Mouse (Mus musculus): Measurements from ENCODE around the gene Celf2. TPM values are rescaled to one million over a fixed set of nuclear protein-coding genes. Genes with fewer than 3 reads are reported as not detected.
A peak's percentile ranks its signal among the peaks of the same experiment; 100 is the strongest.

Celf2 gene
- polyA plus RNA-seq, 1 experiment from 2014 or later: 25.2 TPM

DNA sequence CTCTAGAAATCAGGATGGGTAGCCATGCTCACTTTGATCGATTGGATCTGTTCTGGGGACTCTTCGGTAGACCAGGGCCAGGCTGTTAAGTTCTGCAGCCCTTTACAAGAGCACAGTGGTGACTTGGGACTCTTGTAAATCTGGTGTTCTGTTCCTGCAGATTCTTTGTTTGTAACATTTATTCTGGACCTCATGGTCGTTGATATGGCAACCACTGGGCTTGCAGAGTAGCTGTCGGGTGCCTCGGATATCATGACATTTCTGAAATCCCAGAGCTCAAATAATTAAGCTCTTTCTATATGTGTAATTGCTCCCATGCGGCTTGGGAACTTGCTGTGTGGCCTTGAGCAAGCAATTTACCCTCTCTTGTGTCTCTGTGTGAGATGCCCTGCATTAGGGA is 525.5 kb downstream of the Celf2 start:
- DNase-seq (ENCODE audit: low read depth, low spot score) (no peak), ATAC-seq (no peak)
- ChIA-PET POLR2A (interaction anchor here (0.6 kb wide), 1 partner anchor 299 kb away, joined by 3 read pairs; no protein-coding TSS in a partner anchor), CTCF (interaction anchor here (0.6 to 1.4 kb wide), 3 partner anchors 28 to 178 kb away, joined by 3 to 4 read pairs (median 3); no protein-coding TSS in a partner anchor)
- in situ Hi-C loops (cut with MboI; ENCODE audit: low pct_unique_long_range_greater_than_20kb): no loop called here
- no peak for TF ChIP-seq CTCF (IDR thresholded peaks at IDR 0.05)
- H3K27me3 ChIP-seq: no peaks in the 10 kb centered on the region

DNA sequence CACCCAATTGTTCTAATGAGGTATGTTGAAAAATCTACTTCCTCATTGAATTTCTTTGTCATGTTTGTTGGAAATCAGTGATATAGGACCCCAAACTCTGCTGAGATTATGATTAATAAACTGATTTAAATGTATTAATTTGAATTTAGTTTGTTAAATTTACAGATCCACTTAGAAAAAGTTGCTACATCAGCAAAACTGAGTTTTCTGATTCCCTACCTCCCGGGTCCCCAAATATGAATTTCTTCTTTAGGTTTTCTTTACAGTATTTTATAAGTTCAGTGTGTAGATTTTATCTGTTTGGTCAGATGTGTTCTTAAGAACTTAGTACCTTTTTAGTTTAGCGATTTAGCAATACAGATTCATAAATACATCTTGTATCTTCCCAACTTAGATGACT is 533.1 kb downstream of the Celf2 start:
- H3K27me3 ChIP-seq: no peaks in the 10 kb centered on the region
- TF ChIP-seq CTCF (IDR thresholded peaks at IDR 0.05): no peak
- in situ Hi-C loops (cut with MboI; ENCODE audit: low pct_unique_long_range_greater_than_20kb): no loop called here
- no peak for ATAC-seq
- POLR2A ChIA-PET: no interaction called here
- no peak for DNase-seq (ENCODE audit: low read depth, low spot score)
- CTCF ChIA-PET: no interaction called here

DNA sequence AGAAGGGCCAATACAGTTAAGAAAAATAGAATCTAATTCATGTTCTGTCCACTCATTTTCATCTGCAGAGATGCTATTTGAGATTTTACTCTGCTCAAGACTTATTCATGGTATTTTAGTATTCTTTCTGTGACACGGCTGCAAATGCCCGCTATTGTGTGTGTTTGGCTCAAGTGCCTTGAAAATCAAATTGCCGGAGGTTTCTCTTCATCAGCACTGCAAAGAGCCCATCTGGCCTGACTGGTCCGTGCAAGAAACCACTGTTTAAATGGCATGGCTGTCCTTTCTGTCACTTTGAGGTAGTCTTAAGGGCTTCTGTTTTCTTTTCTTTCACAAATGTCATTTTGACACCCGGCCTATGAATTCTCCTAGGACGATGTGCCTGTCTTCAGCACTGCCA is 540.1 kb downstream of the Celf2 start:
- no peak for TF ChIP-seq CTCF (IDR thresholded peaks at IDR 0.05)
- no peak for DNase-seq (ENCODE audit: low read depth, low spot score)
- ChIA-PET CTCF (no interaction called here), POLR2A (interaction anchor here (0.8 kb wide), 1 partner anchor 67 kb away, joined by 3 read pairs; no protein-coding TSS in a partner anchor)
- ATAC-seq: no peak
- in situ Hi-C loops (cut with MboI; ENCODE audit: low pct_unique_long_range_greater_than_20kb): no loop called here
- H3K27me3 ChIP-seq: no peaks in the 10 kb centered on the region

DNA sequence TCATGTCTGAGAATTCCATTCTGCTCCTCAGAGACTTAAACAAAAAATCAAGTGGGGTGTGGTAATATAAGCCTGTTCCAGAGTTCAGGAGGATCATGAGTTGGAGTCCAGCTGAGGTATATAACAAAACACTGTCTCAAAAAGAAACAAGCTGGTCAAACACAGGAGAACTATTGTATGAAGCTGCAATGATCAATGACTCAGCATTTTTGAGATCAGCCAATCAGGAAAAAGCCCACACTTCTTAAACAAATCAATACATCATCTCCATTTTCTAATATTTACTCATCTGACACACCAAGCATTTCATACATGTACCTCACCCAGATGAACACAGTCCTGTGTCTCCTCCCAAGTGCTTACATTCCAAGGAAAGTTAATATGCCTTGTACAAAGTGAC is 544.1 kb downstream of the Celf2 start:
- H3K27me3 ChIP-seq: no peaks in the 10 kb centered on the region
- POLR2A ChIA-PET: interaction anchor here (0.6 kb wide), 1 partner anchor 48 kb away, joined by 3 read pairs; no protein-coding TSS in a partner anchor
- in situ Hi-C loops (cut with MboI; ENCODE audit: low pct_unique_long_range_greater_than_20kb): no loop called here
- DNase-seq (ENCODE audit: low read depth, low spot score) (no peak), ATAC-seq (no peak)
- CTCF ChIA-PET: no interaction called here
- TF ChIP-seq CTCF (IDR thresholded peaks at IDR 0.05): no peak

DNA sequence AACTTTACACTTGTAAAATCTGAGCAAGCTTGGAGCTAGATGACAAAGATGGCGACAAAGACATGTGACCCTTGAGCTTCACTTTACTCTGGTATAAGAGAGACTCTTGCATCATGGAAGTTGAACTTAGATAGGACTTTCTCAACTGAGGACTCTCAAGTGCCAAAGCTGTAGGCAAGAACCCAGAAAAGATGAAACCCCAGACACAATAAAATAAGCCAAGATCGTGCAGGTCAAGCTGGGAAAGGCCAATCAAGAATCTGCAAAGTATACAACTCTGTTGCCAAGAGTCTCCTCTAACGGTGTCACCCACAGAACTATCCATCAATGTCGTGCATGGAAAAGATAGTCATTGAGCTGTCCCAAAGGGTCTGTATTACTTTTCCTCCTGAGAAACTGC is 558.7 kb downstream of the Celf2 start:
- ChIA-PET POLR2A (no interaction called here), CTCF (interaction anchor here (1.0 kb wide), 1 partner anchor 24 kb away, joined by 4 read pairs; no protein-coding TSS in a partner anchor)
- in situ Hi-C loops (cut with MboI; ENCODE audit: low pct_unique_long_range_greater_than_20kb): no loop called here
- no peaks in the 10 kb centered on the region for H3K27me3 ChIP-seq
- ATAC-seq (no peak), DNase-seq (ENCODE audit: low read depth, low spot score) (no peak)
- no peak for TF ChIP-seq CTCF (IDR thresholded peaks at IDR 0.05)

DNA sequence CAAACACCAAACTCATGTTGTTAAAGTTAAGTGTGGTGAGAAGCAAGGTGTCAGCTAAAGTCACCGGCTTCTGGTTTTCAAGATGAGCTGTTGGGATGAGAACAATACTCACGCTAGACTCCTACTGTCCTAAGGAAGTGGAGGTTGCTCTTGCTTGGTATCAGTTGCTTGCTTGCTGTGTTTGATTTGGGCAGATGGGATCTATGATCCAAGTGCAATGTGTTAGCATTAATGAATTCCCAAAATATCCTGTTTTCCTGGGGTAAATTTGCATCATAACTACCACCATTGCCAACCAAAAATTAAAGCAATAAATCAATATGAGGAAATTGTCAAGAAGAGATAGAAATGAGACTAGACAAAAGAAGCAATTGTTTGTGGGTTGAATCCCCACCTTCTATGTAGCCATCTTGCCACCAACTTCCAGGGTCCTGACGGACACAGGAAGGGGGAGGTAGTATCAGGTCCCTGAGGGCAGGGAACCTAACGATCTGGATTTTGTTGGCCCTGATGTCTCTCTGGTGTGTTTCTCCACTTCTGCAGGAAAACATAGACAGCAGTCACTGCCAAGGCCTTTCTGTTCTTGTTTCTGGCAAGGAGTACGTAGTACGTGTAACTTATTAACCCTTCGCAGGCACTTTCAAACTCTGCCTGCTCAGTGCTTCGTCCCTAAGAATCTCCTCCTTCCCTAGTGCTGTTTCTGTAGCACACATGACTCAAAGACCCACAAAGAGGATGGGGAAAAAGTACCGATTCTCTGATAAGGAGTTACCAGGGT is 563.5 kb downstream of the Celf2 start:
- no peak for ATAC-seq
- H3K27me3 ChIP-seq: no peaks in the 10 kb centered on the region
- POLR2A ChIA-PET: no interaction called here
- no peak for DNase-seq (ENCODE audit: low read depth, low spot score)
- TF ChIP-seq CTCF (IDR thresholded peaks at IDR 0.05): no peak
- in situ Hi-C loops (cut with MboI; ENCODE audit: low pct_unique_long_range_greater_than_20kb): no loop called here
- CTCF ChIA-PET: no interaction called here

DNA sequence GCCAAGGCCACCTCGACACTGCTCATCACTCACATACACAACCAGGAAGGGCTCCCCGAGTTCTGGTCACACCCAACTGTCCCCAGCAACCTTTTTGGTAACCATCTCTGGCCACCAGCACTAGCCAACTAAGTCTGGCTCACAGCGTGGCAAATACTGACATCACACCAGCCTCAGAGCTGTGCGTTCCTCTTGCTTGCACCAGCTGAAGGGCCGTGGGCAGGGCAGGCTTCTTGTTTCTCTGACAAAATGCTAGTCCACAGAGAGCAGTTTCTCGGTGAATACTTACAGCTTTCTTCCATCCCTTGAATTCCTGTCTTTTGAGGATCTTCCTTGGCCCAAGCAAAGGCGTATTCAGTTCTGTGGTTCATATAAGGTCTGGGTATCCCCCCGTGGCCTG is 565.7 kb downstream of the Celf2 start:
- DNase-seq (ENCODE audit: low read depth, low spot score) (no peak), ATAC-seq (no peak)
- ChIA-PET POLR2A (no interaction called here), CTCF (no interaction called here)
- in situ Hi-C loops (cut with MboI; ENCODE audit: low pct_unique_long_range_greater_than_20kb): no loop called here
- TF ChIP-seq CTCF (IDR thresholded peaks at IDR 0.05): no peak
- no peaks in the 10 kb centered on the region for H3K27me3 ChIP-seq

DNA sequence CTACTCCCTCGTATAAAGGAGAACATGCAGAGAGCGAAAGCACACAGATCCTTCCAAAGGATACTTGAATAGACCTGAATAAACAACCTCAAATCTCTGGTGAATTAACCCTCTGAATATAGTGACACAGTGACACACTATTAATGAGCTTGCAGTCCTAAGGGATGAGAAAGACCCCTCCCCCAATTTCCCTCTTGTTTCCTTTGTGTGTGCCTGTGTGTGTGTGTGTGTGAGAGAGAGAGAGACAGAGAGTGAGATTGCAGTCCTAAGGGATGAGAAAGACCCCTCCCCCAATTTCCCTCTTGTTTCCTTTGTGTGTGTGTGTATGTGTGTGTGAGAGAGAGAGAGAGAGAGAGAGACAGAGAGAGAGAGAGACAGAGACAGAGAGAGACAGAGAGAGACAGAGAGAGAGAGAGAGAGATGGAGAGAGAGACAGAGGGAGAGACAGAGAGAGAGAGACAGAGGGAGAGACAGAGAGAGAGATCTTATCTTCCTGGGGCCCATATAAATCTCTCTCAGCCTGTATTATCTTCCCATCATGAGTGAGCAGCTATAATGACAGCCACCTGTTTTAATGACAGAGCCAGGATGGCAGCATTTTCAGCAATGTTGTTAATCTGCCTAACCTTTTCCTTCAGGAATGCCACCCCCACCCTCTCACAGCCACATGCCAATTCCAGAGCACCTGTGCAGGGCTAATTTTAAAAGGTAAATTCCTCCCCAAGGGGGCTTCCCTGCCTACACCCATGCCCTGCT is 566.5 kb downstream of the Celf2 start:
- CTCF ChIA-PET: no interaction called here
- no peaks in the 10 kb centered on the region for H3K27me3 ChIP-seq
- in situ Hi-C loops (cut with MboI; ENCODE audit: low pct_unique_long_range_greater_than_20kb): no loop called here
- POLR2A ChIA-PET: no interaction called here
- ATAC-seq (no peak), DNase-seq (ENCODE audit: low read depth, low spot score) (no peak)
- no peak for TF ChIP-seq CTCF (IDR thresholded peaks at IDR 0.05)

DNA sequence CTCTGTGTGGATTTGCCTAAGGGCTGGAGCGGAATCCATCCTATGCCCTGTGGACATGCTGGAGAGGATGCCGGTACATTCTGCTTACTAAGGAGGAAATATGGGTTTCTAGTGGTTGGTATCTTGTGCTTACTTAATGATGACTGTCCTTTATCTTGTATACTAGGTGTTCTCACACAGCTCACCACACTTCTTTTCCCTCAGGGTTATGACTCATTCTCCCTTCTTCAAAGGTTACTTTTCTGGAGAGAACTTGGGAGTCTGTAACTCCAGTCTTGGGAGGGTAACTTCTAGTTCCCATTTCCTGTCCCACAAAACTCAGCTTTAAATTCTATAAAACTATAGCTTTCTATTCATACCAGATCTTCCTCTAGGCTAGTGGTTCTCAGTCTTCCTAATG is 570.2 kb downstream of the Celf2 start:
- ChIA-PET CTCF (no interaction called here), POLR2A (interaction anchor here (0.6 to 1.0 kb wide), 2 partner anchors 51 to 346 kb away, joined by 3 to 4 read pairs; no protein-coding TSS in a partner anchor)
- no peaks in the 10 kb centered on the region for H3K27me3 ChIP-seq
- in situ Hi-C loops (cut with MboI; ENCODE audit: low pct_unique_long_range_greater_than_20kb): no loop called here
- peak; percentile 15 for DNase-seq (ENCODE audit: low read depth, low spot score)
- no peak for TF ChIP-seq CTCF (IDR thresholded peaks at IDR 0.05)
- peak; percentile 69 for ATAC-seq

DNA sequence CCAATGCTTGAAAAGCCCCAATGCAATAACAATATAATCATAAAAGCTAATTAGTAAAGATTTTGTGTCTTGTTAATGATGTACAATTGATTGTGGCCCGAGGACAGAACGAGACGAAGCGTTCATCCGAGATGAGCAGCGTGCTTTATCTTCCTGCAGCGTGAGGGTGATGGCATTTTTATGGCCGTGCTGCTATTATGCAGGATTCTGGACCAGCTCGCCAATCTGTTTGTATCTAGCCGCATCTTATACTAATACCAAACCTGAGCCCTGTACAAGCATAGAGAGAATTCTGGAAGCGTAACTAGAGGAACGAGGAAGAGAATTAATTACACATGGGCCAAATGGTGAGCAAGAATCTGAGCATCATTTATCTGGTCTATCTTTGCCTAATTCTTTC is 576.2 kb downstream of the Celf2 start:
- in situ Hi-C loops (cut with MboI; ENCODE audit: low pct_unique_long_range_greater_than_20kb): no loop called here
- no peak for TF ChIP-seq CTCF (IDR thresholded peaks at IDR 0.05)
- ChIA-PET CTCF (no interaction called here), POLR2A (no interaction called here)
- no peak for DNase-seq (ENCODE audit: low read depth, low spot score)
- H3K27me3 ChIP-seq: no peaks in the 10 kb centered on the region
- no peak for ATAC-seq

DNA sequence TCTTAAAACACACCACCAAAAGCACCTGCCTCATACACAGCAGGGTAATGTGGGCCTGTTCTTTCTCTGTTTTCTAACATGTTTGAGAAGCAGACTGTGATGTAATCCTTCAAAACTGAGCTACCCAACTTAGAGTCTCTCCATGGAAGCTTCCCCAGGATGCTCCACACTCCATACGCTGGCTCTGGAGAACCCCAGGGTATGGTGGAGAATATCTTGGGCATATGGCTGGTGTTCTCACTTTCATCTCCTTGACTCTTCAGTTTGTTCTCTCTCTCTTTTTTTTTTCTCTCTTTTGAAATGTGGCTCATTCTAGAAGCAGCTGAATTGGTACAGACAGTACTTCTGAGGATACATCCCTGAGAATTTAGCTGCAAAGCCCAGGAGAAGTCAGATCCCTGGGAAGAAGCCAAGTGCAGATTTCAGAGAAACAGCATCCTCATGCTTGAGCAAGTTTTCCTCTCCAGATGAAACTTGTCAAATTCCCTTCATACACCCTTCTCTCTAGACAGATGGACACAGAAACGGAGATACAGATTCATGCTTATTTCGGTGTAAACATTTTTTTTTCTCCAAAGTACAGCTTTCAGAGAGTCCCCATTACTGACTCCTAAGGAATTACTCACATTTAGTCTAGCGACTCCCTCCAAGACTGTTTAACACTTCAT is 581.5 kb downstream of the Celf2 start:
- POLR2A ChIA-PET: no interaction called here
- H3K27me3 ChIP-seq: no peaks in the 10 kb centered on the region
- TF ChIP-seq CTCF (IDR thresholded peaks at IDR 0.05): no peak
- in situ Hi-C loops (cut with MboI; ENCODE audit: low pct_unique_long_range_greater_than_20kb): no loop called here
- DNase-seq (ENCODE audit: low read depth, low spot score) (no peak), ATAC-seq (no peak)
- CTCF ChIA-PET: no interaction called here

Data from Patski (cell line).